Mouse (Mus musculus) limb, embryonic 15.5 days (tissue): ENCODE results near the gene Tarm1. TPM values are rescaled to one million over a fixed set of nuclear protein-coding genes. Genes with fewer than 3 reads are reported as not detected.

Experiments
- ATAC-seq: fragments of 200-750 bp; cut with Nextera tagmentation; 2 replicates; pipeline ENCODE4 v1.8.0; 2017; ENCODE audit warnings: low read depth, moderate TSS enrichment; ENCODE audit not compliant: insufficient number of reproducible peaks, low FRiP score, low TSS enrichment
- H3K27ac ChIP-seq: fragments of 300-500 bp; sonication (generic); 2 replicates; pipeline ENCODE4 v1.5.1; 2015; ENCODE audit warnings: moderate library complexity, mild to moderate bottlenecking, inconsistent platforms
- H3K27me3 ChIP-seq: fragments of 300-500 bp; sonication (generic); 2 replicates; pipeline ENCODE4 v1.6.1; 2015; ENCODE audit warnings: inconsistent platforms
- H3K36me3 ChIP-seq: fragments of 300-500 bp; sonication (generic); 2 replicates; pipeline ENCODE4 v1.6.1; 2015; ENCODE audit warnings: inconsistent platforms
- H3K4me1 ChIP-seq: fragments of 300-500 bp; sonication (generic); 2 replicates; pipeline ENCODE4 v1.6.1; 2015; ENCODE audit warnings: inconsistent platforms
- H3K4me2 ChIP-seq: fragments of 300-500 bp; sonication (generic); 2 replicates; pipeline ENCODE4 v1.6.1; 2015; ENCODE audit warnings: mild to moderate bottlenecking, inconsistent platforms
- H3K4me3 ChIP-seq: fragments of 300-500 bp; sonication (generic); 2 replicates; pipeline ENCODE4 v1.5.1; 2015; ENCODE audit warnings: mild to moderate bottlenecking, inconsistent platforms
- H3K9ac ChIP-seq: fragments of 300-500 bp; sonication (generic); 2 replicates; pipeline ENCODE4 v1.6.1; 2015; ENCODE audit warnings: inconsistent platforms
- H3K9me3 ChIP-seq: fragments of 300-500 bp; sonication (generic); 2 replicates; pipeline ENCODE4 v1.6.1; 2016; ENCODE audit warnings: inconsistent platforms
- WGBS: fragments of 180-500 bp; shearing (Covaris S2); methylation state at CpG from one replicate; pipeline ENCODE4 v1.1.7; 2015; 5-methylcytosine and 5-hydroxymethylcytosine counted together
- polyA plus RNA-seq: library from polyadenylated mRNA; unstranded; fragments of >200 nt; fragmentation: Nextera tagmentation; extraction: Ambion mirVana; gene quantifications from 2 replicates; pipeline ENCODE4 v1.2.1, GENCODE M21; 2015

Tarm1 gene
- 0.77 and 0.95 TPM in 2 replicates for polyA plus RNA-seq

DNA sequence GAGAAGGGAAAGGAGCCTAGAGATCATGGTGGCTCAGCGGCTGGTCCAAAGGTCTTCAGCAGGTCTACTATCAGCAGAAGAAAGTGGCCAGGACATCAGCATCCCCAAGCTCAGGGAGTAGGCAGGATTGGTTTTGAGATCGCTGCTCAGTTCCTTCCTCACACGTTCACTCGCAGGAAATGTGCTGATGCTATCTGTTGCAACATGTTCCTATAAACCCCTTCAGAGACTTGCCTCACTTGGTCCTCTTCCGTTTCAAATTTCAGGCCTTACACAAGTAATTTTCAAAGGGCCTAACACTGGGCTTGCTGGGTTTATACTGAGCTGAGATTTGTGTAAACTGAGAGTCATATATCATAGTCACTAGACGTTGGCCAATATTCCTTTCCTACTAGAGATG, at the start of gene Tarm1:
TSS of gene Tarm1 (minus strand) at position 186 of the 400 bp plus-strand sequence.
- H3K4me3 ChIP-seq = no peak within 1 kb of the TSS
- no peaks in the 10 kb centered on the region for H3K9me3 ChIP-seq
- WGBS = 71% methylated on average over 6 of the region's 6 CpGs
- no peak within 1 kb of the TSS for H3K9ac ChIP-seq
- no peak within 1 kb of the TSS for H3K27ac ChIP-seq
- no peak for ATAC-seq
- H3K27me3 ChIP-seq = no peaks in the 10 kb centered on the region
- no peaks in the 10 kb centered on the region for H3K36me3 ChIP-seq
- no peak within 1 kb of the TSS for H3K4me2 ChIP-seq
- H3K4me1 ChIP-seq = no peaks in the 10 kb centered on the region

DNA sequence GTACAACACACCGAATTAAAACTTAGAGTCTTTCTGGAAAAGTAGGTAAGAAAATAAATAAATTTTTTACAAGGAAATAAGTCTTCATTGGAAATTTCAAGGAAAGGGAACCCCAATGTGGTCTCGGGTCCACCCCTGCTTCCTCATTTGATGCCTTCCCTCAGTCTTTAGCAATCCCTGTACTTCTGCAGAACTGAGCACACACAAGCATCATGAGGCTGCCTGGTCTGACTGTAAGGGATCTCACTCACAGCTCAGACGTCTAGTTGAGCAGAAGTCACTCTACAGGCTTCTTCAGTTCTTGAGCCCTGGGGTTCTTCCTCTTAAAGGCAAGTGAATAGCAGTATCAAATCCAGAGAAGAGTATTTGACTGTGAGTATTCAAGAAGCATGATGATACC, 3.5 kb upstream of the Tarm1 start:
- Histone ChIP-seq H3K27me3 (no peaks in the 10 kb centered on the region), H3K9ac (no peak overlapping the region), H3K4me3 (no peak overlapping the region), H3K4me1 (no peaks in the 10 kb centered on the region), H3K4me2 (no peak overlapping the region), H3K9me3 (no peaks in the 10 kb centered on the region), H3K36me3 (no peaks in the 10 kb centered on the region), H3K27ac (no peak overlapping the region)
- no peak for ATAC-seq
- WGBS = 77% methylated on average over 3 of the region's 3 CpGs

DNA sequence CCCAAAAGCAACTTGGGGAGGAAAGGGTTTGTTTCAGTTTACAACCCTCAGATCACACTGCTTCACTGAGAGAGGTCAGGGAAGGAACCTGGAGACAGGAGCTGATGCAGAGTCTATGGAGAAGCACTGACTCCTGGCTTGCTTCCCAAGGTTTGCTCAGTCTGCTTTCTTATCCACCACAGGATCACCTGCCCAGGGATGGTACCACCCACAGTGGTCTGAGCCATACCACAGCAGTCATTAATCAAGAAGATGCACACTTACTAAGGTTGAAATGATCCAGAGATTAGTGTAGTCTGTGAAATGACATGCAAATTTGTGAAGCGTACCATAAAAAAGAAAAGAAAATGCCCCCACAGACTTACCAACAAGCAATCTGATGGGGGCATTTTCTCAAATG, 2.0 kb downstream of the Tarm1 start:
- Histone ChIP-seq H3K36me3 (no peaks in the 10 kb centered on the region), H3K4me3 (no peak overlapping the region), H3K9me3 (no peaks in the 10 kb centered on the region), H3K4me1 (no peaks in the 10 kb centered on the region), H3K27ac (no peak overlapping the region), H3K27me3 (no peaks in the 10 kb centered on the region), H3K4me2 (no peak overlapping the region), H3K9ac (no peak overlapping the region)
- ATAC-seq = no peak
- 92% methylated on average over 1 of the region's 1 CpGs for WGBS

DNA sequence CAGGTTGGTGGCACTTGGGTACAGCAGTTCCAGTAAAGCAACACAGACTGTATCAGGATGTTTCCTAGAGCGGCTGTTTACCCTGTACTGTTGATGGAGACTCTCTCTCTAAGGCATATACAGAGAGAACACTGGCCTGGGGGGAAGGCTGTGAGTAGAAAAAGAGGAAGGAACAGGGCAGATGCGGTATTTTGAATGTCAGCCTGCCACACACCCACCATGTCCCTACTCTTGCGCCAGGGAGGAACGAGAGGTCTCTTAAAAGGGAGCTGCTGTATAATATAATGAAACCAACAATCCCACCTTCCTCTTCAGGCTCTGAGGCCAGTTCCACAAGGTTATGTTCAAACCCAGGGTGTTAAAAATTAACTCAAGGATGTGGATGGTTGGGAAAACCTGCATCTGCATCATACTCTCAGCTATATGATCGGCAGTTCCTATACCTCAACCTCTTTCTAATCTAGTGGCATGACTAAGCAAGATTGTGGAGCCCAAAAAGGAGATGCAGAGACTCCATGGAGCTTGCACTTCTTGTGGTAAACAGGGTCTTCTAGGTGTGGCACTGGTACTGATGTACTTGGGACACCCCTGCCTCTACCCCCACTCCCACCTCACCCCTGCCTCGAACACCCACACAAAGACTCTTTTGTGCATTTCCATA, 20.3 kb downstream of the Tarm1 start:
- 90% methylated on average over 6 of the region's 6 CpGs for WGBS
- Histone ChIP-seq H3K9ac (no peak overlapping the region), H3K4me1 (no peaks in the 10 kb centered on the region), H3K4me2 (no peak overlapping the region), H3K36me3 (no peaks in the 10 kb centered on the region), H3K4me3 (no peak overlapping the region), H3K9me3 (no peaks in the 10 kb centered on the region), H3K27me3 (no peaks in the 10 kb centered on the region), H3K27ac (no peak overlapping the region)
- ATAC-seq = no peak

DNA sequence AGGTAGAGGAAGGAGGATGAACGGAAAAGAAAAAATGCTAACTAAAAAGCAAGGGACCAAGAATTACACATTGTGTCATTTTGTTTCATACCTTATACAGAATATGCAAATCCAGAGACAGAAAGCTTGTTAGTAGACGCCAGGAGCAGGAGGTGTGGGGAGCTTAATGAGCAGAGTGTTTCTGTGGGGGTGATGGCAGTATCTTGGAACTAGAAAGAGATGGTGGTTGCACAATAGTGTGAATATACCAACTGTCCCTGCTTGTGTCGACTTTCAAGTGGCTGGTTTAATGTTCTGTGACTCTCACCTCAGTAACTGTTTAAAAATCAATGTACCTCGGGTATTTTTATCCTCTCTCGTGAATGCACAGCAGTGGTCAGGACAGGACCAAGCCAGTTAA, 25.7 kb downstream of the Tarm1 start:
- H3K36me3 ChIP-seq = no peaks in the 10 kb centered on the region
- 66% methylated on average over 5 of the region's 5 CpGs for WGBS
- no peaks in the 10 kb centered on the region for H3K9me3 ChIP-seq
- no peak overlapping the region for H3K4me3 ChIP-seq
- H3K27ac ChIP-seq = no peak overlapping the region
- no peaks in the 10 kb centered on the region for H3K27me3 ChIP-seq
- H3K4me1 ChIP-seq = peaks cover 5% of the 10 kb centered on the region; the same call in 1 of the 2 replicates
- H3K4me2 ChIP-seq = no peak overlapping the region
- no peak for ATAC-seq
- H3K9ac ChIP-seq = no peak overlapping the region

DNA sequence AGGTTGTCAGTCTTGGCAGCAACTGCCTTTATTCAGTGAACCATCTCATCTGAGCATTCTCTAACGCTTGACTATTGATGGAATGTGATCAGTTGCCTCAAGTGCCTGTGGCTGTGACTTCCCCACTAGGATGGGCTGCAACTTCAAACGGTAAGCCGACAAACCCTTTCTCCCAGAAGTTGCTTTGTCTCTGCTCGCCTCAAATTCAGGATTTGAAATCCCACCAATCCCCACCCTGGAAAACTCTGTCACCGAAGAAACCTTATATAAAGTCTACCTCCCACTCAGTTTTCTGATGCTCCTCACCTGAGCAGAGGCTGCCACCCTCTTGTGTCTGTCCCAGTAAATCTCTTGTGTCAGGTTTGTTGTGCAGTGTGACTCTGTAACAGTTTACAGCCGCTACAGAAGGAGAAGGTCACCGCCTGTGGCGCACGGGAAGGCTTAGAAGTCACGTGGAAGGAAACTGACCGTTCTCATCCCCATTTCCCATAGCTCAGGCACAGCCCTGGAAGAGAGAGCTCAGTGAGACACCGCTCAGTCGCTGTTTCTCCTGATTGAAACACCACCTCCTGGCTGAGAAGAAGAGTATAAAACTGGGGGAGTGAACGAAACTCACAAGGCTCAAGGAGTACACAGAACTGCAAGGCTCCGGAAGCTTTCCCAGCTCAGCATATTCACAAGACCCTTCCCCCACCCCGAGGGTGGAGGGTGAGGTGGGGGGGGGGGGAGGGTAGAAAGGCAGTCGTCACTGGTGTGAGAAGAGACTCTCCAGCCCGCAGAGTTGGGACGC, 27.9 kb downstream of the Tarm1 start:
- Histone ChIP-seq H3K27ac (no peak overlapping the region), H3K9ac (no peak overlapping the region), H3K27me3 (no peaks in the 10 kb centered on the region), H3K4me2 (peak overlapping the region; percentile 6; the same call in 1 of the 2 replicates), H3K9me3 (no peaks in the 10 kb centered on the region), H3K4me1 (peaks cover 5% of the 10 kb centered on the region; the same call in 1 of the 2 replicates), H3K36me3 (no peaks in the 10 kb centered on the region), H3K4me3 (no peak overlapping the region; the same call in 1 of the 2 replicates)
- no peak for ATAC-seq
- WGBS = 9% methylated on average over 19 of the region's 19 CpGs

DNA sequence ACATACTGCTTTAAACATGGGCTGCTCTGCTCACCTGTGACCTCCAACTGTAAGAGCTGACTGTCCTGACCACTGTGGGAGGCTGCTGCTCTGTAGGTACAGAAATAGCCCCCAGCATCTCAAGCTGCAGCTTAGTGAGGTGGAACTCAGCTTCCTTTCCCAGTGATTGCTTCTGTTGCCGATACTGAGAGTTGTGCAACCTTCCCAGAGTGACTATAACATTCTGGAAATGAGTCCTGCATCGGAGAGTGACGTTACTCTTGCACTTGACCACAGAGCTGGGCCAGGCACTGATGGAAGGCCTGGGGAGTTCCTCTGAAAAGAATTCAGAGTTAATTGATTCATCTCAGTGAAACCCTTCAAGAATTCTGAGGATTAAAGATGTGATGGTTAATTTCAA, 29.6 kb downstream of the Tarm1 start:
- Histone ChIP-seq H3K4me2 (no peak overlapping the region), H3K4me3 (no peak overlapping the region), H3K36me3 (no peaks in the 10 kb centered on the region), H3K27me3 (no peaks in the 10 kb centered on the region), H3K9ac (no peak overlapping the region), H3K4me1 (peaks cover 5% of the 10 kb centered on the region; the same call in 1 of the 2 replicates), H3K9me3 (no peaks in the 10 kb centered on the region), H3K27ac (no peak overlapping the region)
- no peak for ATAC-seq
- 75% methylated on average over 3 of the region's 3 CpGs for WGBS

DNA sequence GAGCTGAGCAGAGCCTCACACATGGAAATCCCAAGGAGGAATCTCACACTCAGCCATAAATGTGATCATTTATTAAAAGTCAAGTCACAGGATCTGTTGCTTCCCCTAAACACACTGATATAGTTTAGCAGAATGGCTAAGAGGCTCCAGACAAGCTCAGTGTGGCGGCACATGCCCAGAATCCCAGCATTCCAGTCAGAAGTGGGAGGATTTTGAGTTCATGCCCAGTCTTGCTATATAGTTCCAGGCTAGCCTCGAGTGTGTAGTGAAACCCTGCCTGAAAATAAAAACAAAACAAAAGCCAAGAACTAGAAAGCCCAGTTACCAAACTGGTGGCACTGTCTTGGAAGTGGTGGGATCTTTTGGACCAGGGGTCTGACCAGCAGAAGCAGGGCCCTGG, 33.8 kb downstream of the Tarm1 start:
- ATAC-seq = no peak
- Histone ChIP-seq H3K36me3 (no peaks in the 10 kb centered on the region), H3K9me3 (no peaks in the 10 kb centered on the region), H3K4me3 (no peak overlapping the region), H3K9ac (no peak overlapping the region), H3K27ac (no peak overlapping the region), H3K4me2 (no peak overlapping the region), H3K27me3 (no peaks in the 10 kb centered on the region), H3K4me1 (no peaks in the 10 kb centered on the region)
- WGBS = 40% methylated on average over 2 of the region's 2 CpGs

DNA sequence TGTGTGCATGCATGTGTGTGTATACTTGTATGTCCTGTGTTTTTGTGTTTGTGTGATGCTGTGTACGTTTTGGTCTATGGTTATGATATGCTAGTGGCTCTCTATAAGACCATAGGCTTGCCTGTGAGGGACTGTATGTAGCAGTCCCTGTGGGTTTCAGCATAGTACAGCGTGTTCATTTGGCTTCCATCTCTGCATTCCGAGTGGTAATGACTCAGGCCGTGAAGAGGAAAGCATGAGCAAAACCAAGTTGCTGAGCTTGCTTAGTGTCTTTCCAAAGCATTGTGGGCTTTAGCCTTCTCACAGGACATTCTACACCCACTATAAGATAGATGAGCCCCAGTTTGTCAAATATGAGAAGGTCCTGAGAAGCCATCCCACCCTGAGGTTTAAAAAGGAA, 39.1 kb downstream of the Tarm1 start:
- H3K4me1 ChIP-seq = no peaks in the 10 kb centered on the region
- H3K9me3 ChIP-seq = no peaks in the 10 kb centered on the region
- no peak overlapping the region for H3K9ac ChIP-seq
- H3K36me3 ChIP-seq = no peaks in the 10 kb centered on the region
- no peaks in the 10 kb centered on the region for H3K27me3 ChIP-seq
- no peak overlapping the region for H3K27ac ChIP-seq
- H3K4me2 ChIP-seq = no peak overlapping the region
- ATAC-seq = no peak
- 65% methylated on average over 4 of the region's 4 CpGs for WGBS
- H3K4me3 ChIP-seq = no peak overlapping the region

DNA sequence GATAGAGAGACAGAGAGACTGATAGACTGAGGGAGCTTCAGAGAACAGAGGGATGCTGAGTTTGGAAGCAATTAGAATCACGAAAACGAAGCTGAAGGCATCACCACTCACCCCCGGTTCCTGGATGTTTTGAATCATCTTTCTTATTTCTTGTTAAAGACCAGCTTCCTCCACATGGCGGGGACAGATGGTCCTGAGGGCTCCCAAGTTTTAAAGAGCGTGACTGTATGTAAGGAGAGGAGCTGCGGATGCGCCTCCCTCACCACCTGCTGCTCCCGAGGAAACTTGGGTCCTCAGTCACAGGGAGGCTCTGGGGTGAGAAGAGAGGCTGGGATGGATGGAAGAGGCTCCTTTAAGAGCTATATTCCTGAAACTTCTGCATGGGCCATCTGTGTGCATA, 42.2 kb downstream of the Tarm1 start:
- 81% methylated on average over 8 of the region's 8 CpGs for WGBS
- H3K27me3 ChIP-seq = no peaks in the 10 kb centered on the region
- no peaks in the 10 kb centered on the region for H3K9me3 ChIP-seq

DNA sequence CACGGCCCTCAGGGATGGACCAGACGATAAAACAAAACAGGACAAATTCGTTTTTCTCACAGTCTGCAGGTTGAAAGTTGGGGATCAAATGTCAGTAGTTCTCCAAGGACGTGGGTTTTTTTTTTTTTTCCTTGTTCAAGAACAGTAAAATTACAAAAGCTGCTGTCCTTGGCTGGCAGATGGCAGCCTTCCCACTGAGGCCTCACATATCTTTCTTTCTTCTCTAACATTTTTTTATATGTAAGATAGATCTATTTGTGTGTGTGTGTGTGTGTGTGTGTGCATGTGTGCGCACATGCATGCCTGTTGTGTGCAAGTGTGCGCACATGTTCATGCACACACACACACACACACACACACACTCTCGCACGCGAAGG, 44.6 kb downstream of the Tarm1 start:
- 0 out of 2 replicates have a peak, but pooled peaks cover 2% of the 10 kb centered on the region for H3K4me1 ChIP-seq
- no peak overlapping the region for H3K4me2 ChIP-seq
- ATAC-seq = no peak
- 69% methylated on average over 9 of the region's 9 CpGs for WGBS
- no peaks in the 10 kb centered on the region for H3K9me3 ChIP-seq
- no peak overlapping the region for H3K4me3 ChIP-seq
- no peaks in the 10 kb centered on the region for H3K36me3 ChIP-seq
- H3K27me3 ChIP-seq = no peaks in the 10 kb centered on the region
- H3K9ac ChIP-seq = no peak overlapping the region
- 0 out of 2 replicates have a peak overlapping the region, but pooled peaks have one; percentile 33 for H3K27ac ChIP-seq

More for the DNA sequence above, 42.2 kb downstream of the Tarm1 start:
- Histone ChIP-seq H3K4me3 (no peak overlapping the region), H3K4me2 (no peak overlapping the region), H3K4me1 (no peaks in the 10 kb centered on the region), H3K9ac (no peak overlapping the region), H3K36me3 (no peaks in the 10 kb centered on the region), H3K27ac (no peak overlapping the region)
- no peak for ATAC-seq

DNA sequence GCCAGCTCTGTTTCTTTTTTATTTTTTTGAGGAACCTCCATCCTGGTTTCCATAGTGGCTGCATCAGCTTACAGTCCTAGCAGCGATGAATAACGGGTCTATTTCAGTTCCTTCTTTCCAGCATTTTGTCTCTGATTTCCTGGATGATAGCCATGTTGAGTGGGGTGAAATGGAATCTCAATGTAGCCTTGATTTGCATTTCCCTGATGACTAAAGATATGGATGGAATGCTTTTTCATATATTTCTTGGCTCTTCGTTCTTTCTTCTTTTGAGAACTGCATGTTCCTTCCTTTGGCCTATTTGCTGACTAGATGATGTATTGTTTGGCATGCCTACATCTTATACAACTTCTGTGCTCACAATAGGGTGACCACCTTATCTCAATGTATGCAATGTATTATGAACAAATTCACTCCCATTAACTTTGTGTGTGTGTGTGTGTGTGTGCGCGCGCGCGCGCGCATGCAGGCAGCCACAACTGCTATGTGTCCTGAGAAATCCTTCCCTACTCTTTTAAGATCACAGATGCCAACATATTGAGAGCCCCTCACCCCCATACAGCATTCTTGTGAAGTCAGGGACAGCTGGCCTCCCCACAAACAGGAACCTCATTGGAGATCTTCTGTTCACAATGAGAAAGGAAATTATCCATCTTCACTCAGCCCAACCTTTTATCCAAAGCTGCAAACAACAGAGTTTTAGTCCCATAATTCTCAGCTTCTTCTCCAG, 45.1 kb downstream of the Tarm1 start:
- 0 out of 2 replicates have a peak overlapping the region, but pooled peaks have one; percentile 33 for H3K27ac ChIP-seq
- no peaks in the 10 kb centered on the region for H3K36me3 ChIP-seq
- H3K4me2 ChIP-seq = no peak overlapping the region
- no peaks in the 10 kb centered on the region for H3K27me3 ChIP-seq
- H3K4me3 ChIP-seq = no peak overlapping the region
- no peaks in the 10 kb centered on the region for H3K9me3 ChIP-seq
- ATAC-seq = no peak
- H3K4me1 ChIP-seq = 0 out of 2 replicates have a peak, but pooled peaks cover 2% of the 10 kb centered on the region
- WGBS = 79% methylated on average over 10 of the region's 10 CpGs
- no peak overlapping the region for H3K9ac ChIP-seq
